Mouse (Mus musculus): ENCODE measurements at regions not wholly inside any gene's neighbourhood (a gene's known extent, or its start where the extent isn't known, plus 50 kb on each side); places are given as distances from the start of the nearest gene placed in this dataset.

GRCm38 (mm10) chr16:42612011-42612410 is 263.7 kb upstream of the Zbtb20 start:
- TF ChIP-seq CTCF (IDR thresholded peaks at IDR 0.05; ENCODE audit: low read depth) (no peak), EP300 (IDR thresholded peaks at IDR 0.05; ENCODE audit: low read depth) (no peak)

All from heart, postnatal 0 days (tissue).